Mouse (Mus musculus) left cerebral cortex, adult 6 months (tissue): ENCODE data around the gene Akr1d1. TPM values are rescaled to one million over a fixed set of nuclear protein-coding genes. Genes with fewer than 3 reads are reported as not detected.

ENCODE experiments used
- long read RNA-seq, 2 experiments: library from polyadenylated mRNA; unstranded; transcript quantifications; one replicate each; pipeline ENCODE4 v2.0.0; 2019 to 2020
- polyA plus RNA-seq: library from polyadenylated mRNA; unstranded; fragments of <200 nt; fragmentation: Nextera tagmentation; gene quantifications from 2 replicates; pipeline ENCODE4 v1.2.3, GENCODE M21; 2021

Akr1d1 gene
- not detected in 2 replicates for polyA plus RNA-seq
- long read RNA-seq, experiment 1, partial matches to known transcripts = 0 of 1 reads
- long read RNA-seq, experiment 1, other reads (novel, unspliced or antisense) = 1 of 1 reads
- long read RNA-seq, experiment 2 = 0 reads

DNA sequence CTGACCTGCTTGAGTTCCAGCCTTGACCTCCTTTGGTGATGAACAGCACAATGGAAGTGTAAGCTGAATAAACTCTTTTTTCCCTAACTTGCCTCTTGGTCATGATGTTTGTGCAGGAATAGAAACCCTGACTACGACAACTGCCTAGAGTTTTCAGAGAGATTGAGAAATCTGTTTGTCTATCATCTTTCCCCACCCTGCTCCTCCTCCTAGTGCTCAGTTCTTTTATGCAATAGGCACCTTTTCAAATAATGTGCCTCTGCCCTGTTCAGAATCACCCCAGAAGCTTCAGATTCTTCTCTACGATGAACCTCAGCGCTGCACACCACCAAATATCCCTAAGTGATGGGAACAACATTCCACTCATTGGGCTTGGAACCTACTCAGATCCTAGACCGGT is at the start of gene Akr1d1:
TSS of gene Akr1d1 (plus strand) at position 234 of the 400 bp plus-strand sequence.

Other genes with a start within 250 kb of the Akr1d1 start
- 6.0 and 16.7 TPM in 2 replicates for gene Dgki, start 230.0 kb upstream of the Akr1d1 start, polyA plus RNA-seq
- 2.4 and 2.6 TPM in 2 replicates for gene Creb3l2, start 88.0 kb upstream of the Akr1d1 start, polyA plus RNA-seq